In the genomic region with DNA sequence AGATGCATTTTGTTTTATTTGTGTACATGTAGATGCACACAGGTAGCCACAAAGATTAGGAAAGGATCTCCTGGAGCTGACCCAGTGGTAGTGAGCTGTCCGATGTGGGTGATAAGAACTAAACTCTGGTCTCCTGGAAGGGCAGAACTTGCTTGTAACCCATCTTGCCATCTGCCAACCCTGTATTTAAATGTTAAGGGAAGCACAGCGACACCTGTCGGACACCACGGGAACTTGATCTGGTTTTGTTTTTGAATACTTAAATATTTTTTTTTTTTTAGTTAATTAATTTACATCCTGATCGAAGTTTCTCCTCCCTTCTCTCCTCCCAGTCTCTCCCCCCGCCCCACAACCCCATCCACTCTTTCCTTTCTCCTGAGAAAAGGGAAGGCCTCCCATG, we compare ENCODE assay signal across 8 mouse cellular contexts. TPM values are rescaled to one million over a fixed set of nuclear protein-coding genes. Genes with fewer than 3 reads are reported as not detected.
DNase-seq lines count a peak whose midpoint lies in the region; ATAC-seq lines count a peak whose summit lies in the region.

No protein-coding gene starts in this region.

- no peaks in the 10 kb centered on the region for H3K27me3 ChIP-seq in midbrain, embryonic 14.5 days (ENCODE audit: control insufficient read depth, insufficient read depth, low read length)
- no peaks in the 10 kb centered on the region for H3K27me3 ChIP-seq in midbrain, embryonic 16.5 days (ENCODE audit: control insufficient read depth, insufficient read depth, low read depth, low read length)
- H3K27me3 ChIP-seq in limb, embryonic 11.5 days (ENCODE audit: control insufficient read depth, insufficient read depth, low read length) = no peaks in the 10 kb centered on the region

- ATAC-seq in midbrain, embryonic 14.5 days (ENCODE audit: low FRiP score, low TSS enrichment) = no peak
- no peak for ATAC-seq in midbrain, embryonic 16.5 days
- peak; percentile 56; the same call in 1 of the 2 replicates for ATAC-seq in common myeloid progenitor, adult 5-6 weeks (replicated peaks; ENCODE audit: low read depth, poor library complexity, severe bottlenecking)
- ATAC-seq in limb, embryonic 11.5 days (ENCODE audit: insufficient number of reproducible peaks, low FRiP score, low TSS enrichment, low read depth) = no peak
- ATAC-seq in activated CD4-positive, CD25-positive, alpha-beta regulatory T cell, adult 4 months = no peak

- WGBS in midbrain, embryonic 14.5 days = 14% methylated on average over 6 of the region's 6 CpGs
- 17% methylated on average over 6 of the region's 6 CpGs for WGBS in midbrain, embryonic 16.5 days
- WGBS in limb, embryonic 11.5 days = 18% methylated on average over 6 of the region's 6 CpGs

- no peak overlapping the region for H3K27ac ChIP-seq in midbrain, embryonic 14.5 days (replicated peaks; ENCODE audit: low read depth, low read length)
- no peak overlapping the region for H3K27ac ChIP-seq in midbrain, embryonic 16.5 days (ENCODE audit: low read length)
- no peak overlapping the region for H3K27ac ChIP-seq in limb, embryonic 11.5 days (replicated peaks; ENCODE audit: low read depth, low read length)

- intact Hi-C loops in heart, postnatal 14 days (cut with DNase I) = loop anchor here (1.0 kb wide), 1 partner anchor 49 kb away; no protein-coding TSS in a partner anchor

- H3K4me1 ChIP-seq in midbrain, embryonic 14.5 days (ENCODE audit: control insufficient read depth, insufficient read depth, low read length) = no peaks in the 10 kb centered on the region
- no peaks in the 10 kb centered on the region for H3K4me1 ChIP-seq in midbrain, embryonic 16.5 days (ENCODE audit: control insufficient read depth, insufficient read depth, low read length)
- H3K4me1 ChIP-seq in limb, embryonic 11.5 days (ENCODE audit: control insufficient read depth, insufficient read depth, low read length) = no peaks in the 10 kb centered on the region

- H3K36me3 ChIP-seq in midbrain, embryonic 14.5 days (ENCODE audit: control insufficient read depth, insufficient read depth, low read length) = no peaks in the 10 kb centered on the region
- H3K36me3 ChIP-seq in midbrain, embryonic 16.5 days (ENCODE audit: control insufficient read depth, insufficient read depth, low read length) = no peaks in the 10 kb centered on the region
- no peaks in the 10 kb centered on the region for H3K36me3 ChIP-seq in limb, embryonic 11.5 days (ENCODE audit: control insufficient read depth, insufficient read depth, low read length)

- peak; percentile 84 for DNase-seq in midbrain, embryonic 14.5 days
- peak; percentile 62 for DNase-seq in T-cell, adult 2 months (ENCODE audit: low spot score)
- peak; percentile 69 to 78 for DNase-seq in heart, postnatal 14 days
- peak; percentile 69 for DNase-seq in limb, embryonic 11.5 days (ENCODE audit: low spot score)
- DNase-seq in retina, embryonic 14.5 days (ENCODE audit: low spot score) = peak; percentile 81

- H3K4me3 ChIP-seq in midbrain, embryonic 14.5 days (replicated peaks; ENCODE audit: low read depth, low read length) = no peak overlapping the region
- H3K4me3 ChIP-seq in midbrain, embryonic 16.5 days (ENCODE audit: low read depth, low read length) = no peak overlapping the region
- no peak overlapping the region for H3K4me3 ChIP-seq in limb, embryonic 11.5 days (ENCODE audit: low read depth, low read length)

- no peaks in the 10 kb centered on the region for H3K9me3 ChIP-seq in midbrain, embryonic 14.5 days (ENCODE audit: control insufficient read depth, low read length)
- H3K9me3 ChIP-seq in midbrain, embryonic 16.5 days (replicated peaks; ENCODE audit: control insufficient read depth, low read length, poor library complexity, severe bottlenecking) = no peaks in the 10 kb centered on the region
- H3K9me3 ChIP-seq in limb, embryonic 11.5 days (ENCODE audit: control insufficient read depth, low read length) = no peaks in the 10 kb centered on the region

- H3K9ac ChIP-seq in midbrain, embryonic 14.5 days (replicated peaks; ENCODE audit: low read length) = no peak overlapping the region
- no peak overlapping the region for H3K9ac ChIP-seq in midbrain, embryonic 16.5 days (ENCODE audit: low read depth, low read length)
- H3K9ac ChIP-seq in limb, embryonic 11.5 days (ENCODE audit: low read length) = no peak overlapping the region

- H3K4me2 ChIP-seq in midbrain, embryonic 14.5 days (ENCODE audit: low read length) = no peak overlapping the region
- no peak overlapping the region for H3K4me2 ChIP-seq in midbrain, embryonic 16.5 days (ENCODE audit: low read length)
- H3K4me2 ChIP-seq in limb, embryonic 11.5 days (ENCODE audit: low read depth, severe bottlenecking) = no peak overlapping the region

RNA-seq across cellular contexts. Expression of a gene that starts 17.0 kb away (rescaled TPM):
- 283 and 312 TPM in 2 replicates for polyA plus RNA-seq in midbrain, embryonic 14.5 days (2014; fragmentation: Nextera tagmentation; extraction: Ambion mirVana)
- 273 and 279 TPM in 2 replicates for polyA plus RNA-seq in midbrain, embryonic 16.5 days (2015; fragmentation: Nextera tagmentation; extraction: Ambion mirVana)
- total RNA-seq in common myeloid progenitor, adult 5-6 weeks (2017) = 18.6 and 39.9 TPM in 2 replicates
- total RNA-seq in heart, postnatal 14 days (2021) = 100 to 1,000 TPM; 329 to 343 TPM
- 158 and 160 TPM in 2 replicates for polyA plus RNA-seq in limb, embryonic 11.5 days (2014; fragmentation: Nextera tagmentation; extraction: Ambion mirVana)
- polyA plus RNA-seq in activated CD4-positive, CD25-positive, alpha-beta regulatory T cell, adult 4 months (2017; shearing (Covaris generic)) = 10 to 100 TPM; 26.5 to 30.6 TPM
